Mouse (Mus musculus): ENCODE results near the gene Rbbp9. TPM values are rescaled to one million over a fixed set of nuclear protein-coding genes. Genes with fewer than 3 reads are reported as not detected.

Rbbp9 gene
- polyA plus RNA-seq, 1 experiment from 2014 or later: 49.0 TPM

GRCm38 (mm10) chr2:144545061-144545460 is 5.6 kb downstream of the Rbbp9 start:
- Histone ChIP-seq H3K27me3 (replicated peaks) (no peaks in the 10 kb centered on the region), H3K4me3 (replicated peaks) (no peak overlapping the region), H3K9ac (no peak overlapping the region), H3K4me1 (replicated peaks) (no peaks in the 10 kb centered on the region), H3K4me2 (replicated peaks) (no peak overlapping the region), H3K36me3 (peaks cover 4% of the 10 kb centered on the region; the same call in 1 of the 2 replicates), H3K9me3 (no peaks in the 10 kb centered on the region), H3K27ac (no peak overlapping the region)
- no peak for ATAC-seq
- WGBS: 80% methylated on average over 2 of the region's 2 CpGs

- 74% methylated on average over 6 of the region's 6 CpGs for WGBS
- Histone ChIP-seq H3K27me3 (replicated peaks) (no peaks in the 10 kb centered on the region), H3K9ac (no peak overlapping the region), H3K36me3 (peaks cover 5% of the 10 kb centered on the region; the same call in 1 of the 2 replicates), H3K9me3 (no peaks in the 10 kb centered on the region), H3K4me3 (replicated peaks) (no peak overlapping the region), H3K27ac (no peak overlapping the region), H3K4me1 (replicated peaks) (no peaks in the 10 kb centered on the region), H3K4me2 (replicated peaks) (no peak overlapping the region)
- peak; percentile 72; the same call in 1 of the 2 replicates for ATAC-seq
Observed at GRCm38 (mm10) chr2:144544630-144545029, 6.0 kb downstream of the Rbbp9 start.

- H3K27me3 ChIP-seq (replicated peaks): no peaks in the 10 kb centered on the region
- no peak for ATAC-seq
- H3K9ac ChIP-seq: no peak overlapping the region
- H3K4me2 ChIP-seq (replicated peaks): no peak overlapping the region
- H3K9me3 ChIP-seq: no peaks in the 10 kb centered on the region
- 88% methylated on average over 6 of the region's 6 CpGs for WGBS
- no peaks in the 10 kb centered on the region for H3K4me1 ChIP-seq (replicated peaks)
- H3K4me3 ChIP-seq (replicated peaks): no peak overlapping the region
- peaks cover 9% of the 10 kb centered on the region; the same call in 1 of the 2 replicates for H3K36me3 ChIP-seq
- H3K27ac ChIP-seq: no peak overlapping the region
Observed at GRCm38 (mm10) chr2:144543670-144544069, 7.0 kb downstream of the Rbbp9 start.

GRCm38 (mm10) chr2:144541246-144541645 is 9.4 kb downstream of the Rbbp9 start:
- Histone ChIP-seq H3K36me3 (peaks cover 20% of the 10 kb centered on the region), H3K27ac (no peak overlapping the region), H3K27me3 (replicated peaks) (no peaks in the 10 kb centered on the region), H3K4me3 (replicated peaks) (no peak overlapping the region), H3K9me3 (no peaks in the 10 kb centered on the region), H3K4me1 (replicated peaks) (no peaks in the 10 kb centered on the region), H3K9ac (no peak overlapping the region), H3K4me2 (replicated peaks) (no peak overlapping the region)
- ATAC-seq: no peak
- 86% methylated on average over 4 of the region's 4 CpGs for WGBS

- WGBS: 92% methylated on average over 7 of the region's 7 CpGs
Observed at GRCm38 (mm10) chr2:144537123-144537522, 13.5 kb downstream of the Rbbp9 start.

GRCm38 (mm10) chr2:144527821-144528174 is 22.9 kb downstream of the Rbbp9 start:
- Histone ChIP-seq H3K9me3 (no peaks in the 10 kb centered on the region), H3K4me1 (replicated peaks) (peaks cover 7% of the 10 kb centered on the region), H3K4me2 (replicated peaks) (peak overlapping the region; percentile 91), H3K36me3 (0 out of 2 replicates have a peak, but pooled peaks cover 3% of the 10 kb centered on the region), H3K27me3 (replicated peaks) (0 out of 2 replicates have a peak, but pooled peaks cover 3% of the 10 kb centered on the region), H3K4me3 (replicated peaks) (peak overlapping the region; percentile 96), H3K27ac (peak overlapping the region; percentile 94), H3K9ac (peak overlapping the region; percentile 93)
- peak; percentile 66 for ATAC-seq
- under 1% methylated on average over 25 of the region's 25 CpGs for WGBS

More at GRCm38 (mm10) chr2:144537123-144537522, 13.5 kb downstream of the Rbbp9 start:
- H3K36me3 ChIP-seq: peaks cover 42% of the 10 kb centered on the region
- H3K27me3 ChIP-seq (replicated peaks): no peaks in the 10 kb centered on the region
- H3K9me3 ChIP-seq: no peaks in the 10 kb centered on the region
- H3K4me1 ChIP-seq (replicated peaks): no peaks in the 10 kb centered on the region
- H3K4me2 ChIP-seq (replicated peaks): no peak overlapping the region
- no peak overlapping the region for H3K9ac ChIP-seq
- ATAC-seq: no peak
- no peak overlapping the region for H3K27ac ChIP-seq
- no peak overlapping the region for H3K4me3 ChIP-seq (replicated peaks)

- Histone ChIP-seq H3K4me3 (replicated peaks) (peak within 1 kb of the TSS; percentile 96), H3K27me3 (replicated peaks) (0 out of 2 replicates have a peak, but pooled peaks cover 3% of the 10 kb centered on the region), H3K27ac (peak within 1 kb of the TSS; percentile 94), H3K9ac (peak within 1 kb of the TSS; percentile 93), H3K9me3 (no peaks in the 10 kb centered on the region), H3K4me2 (replicated peaks) (peak within 1 kb of the TSS; percentile 91), H3K4me1 (replicated peaks) (peaks cover 7% of the 10 kb centered on the region), H3K36me3 (0 out of 2 replicates have a peak, but pooled peaks cover 3% of the 10 kb centered on the region)
- ATAC-seq: peak; percentile 99
- 1% methylated on average over 56 of the region's 56 CpGs for WGBS
Observed at GRCm38 (mm10) chr2:144526981-144527820, 23.5 kb downstream of the Rbbp9 start, which contains the start of the genes Dzank1 and Polr3f. Dzank1 (minus strand) TSS chr2:144527414. Polr3f (plus strand) TSS chr2:144527718.

- Histone ChIP-seq H3K4me2 (replicated peaks) (no peak overlapping the region), H3K4me3 (replicated peaks) (no peak overlapping the region), H3K9me3 (no peaks in the 10 kb centered on the region), H3K27ac (no peak overlapping the region), H3K27me3 (replicated peaks) (0 out of 2 replicates have a peak, but pooled peaks cover 3% of the 10 kb centered on the region), H3K4me1 (replicated peaks) (peaks cover 7% of the 10 kb centered on the region), H3K36me3 (no peaks in the 10 kb centered on the region), H3K9ac (no peak overlapping the region)
- 58% methylated on average over 10 of the region's 10 CpGs for WGBS
- ATAC-seq: no peak
Observed at GRCm38 (mm10) chr2:144525856-144526255, 24.8 kb downstream of the Rbbp9 start.

GRCm38 (mm10) chr2:144519772-144520171 is 30.9 kb downstream of the Rbbp9 start:
- H3K4me1 ChIP-seq (replicated peaks): no peaks in the 10 kb centered on the region
- no peaks in the 10 kb centered on the region for H3K9me3 ChIP-seq
- H3K4me2 ChIP-seq (replicated peaks): no peak overlapping the region
- no peak for ATAC-seq
- no peak overlapping the region for H3K27ac ChIP-seq
- 62% methylated on average over 3 of the region's 3 CpGs for WGBS
- H3K27me3 ChIP-seq (replicated peaks): no peaks in the 10 kb centered on the region
- no peak overlapping the region for H3K9ac ChIP-seq
- no peaks in the 10 kb centered on the region for H3K36me3 ChIP-seq
- H3K4me3 ChIP-seq (replicated peaks): no peak overlapping the region

- no peaks in the 10 kb centered on the region for H3K36me3 ChIP-seq
- no peak overlapping the region for H3K4me2 ChIP-seq (replicated peaks)
- ATAC-seq: no peak
- H3K27ac ChIP-seq: no peak overlapping the region
- no peaks in the 10 kb centered on the region for H3K27me3 ChIP-seq (replicated peaks)
- 80% methylated on average over 3 of the region's 3 CpGs for WGBS
- H3K9me3 ChIP-seq: no peaks in the 10 kb centered on the region
- no peak overlapping the region for H3K4me3 ChIP-seq (replicated peaks)
- H3K4me1 ChIP-seq (replicated peaks): no peaks in the 10 kb centered on the region
- H3K9ac ChIP-seq: no peak overlapping the region
Observed at GRCm38 (mm10) chr2:144514619-144515018, 36.0 kb downstream of the Rbbp9 start.

GRCm38 (mm10) chr2:144502134-144502533 is 48.5 kb downstream of the Rbbp9 start:
- Histone ChIP-seq H3K27me3 (replicated peaks) (no peaks in the 10 kb centered on the region), H3K36me3 (no peaks in the 10 kb centered on the region), H3K4me3 (replicated peaks) (no peak overlapping the region), H3K27ac (no peak overlapping the region), H3K4me1 (replicated peaks) (no peaks in the 10 kb centered on the region), H3K9me3 (no peaks in the 10 kb centered on the region), H3K4me2 (replicated peaks) (no peak overlapping the region), H3K9ac (no peak overlapping the region)
- 84% methylated on average over 6 of the region's 6 CpGs for WGBS
- ATAC-seq: no peak
